Mouse (Mus musculus): ENCODE data around the gene Mns1. TPM values are rescaled to one million over a fixed set of nuclear protein-coding genes. Genes with fewer than 3 reads are reported as not detected.

Mns1 gene
- polyA plus RNA-seq, 1 experiment from 2014 or later = 31.2 TPM

DNA sequence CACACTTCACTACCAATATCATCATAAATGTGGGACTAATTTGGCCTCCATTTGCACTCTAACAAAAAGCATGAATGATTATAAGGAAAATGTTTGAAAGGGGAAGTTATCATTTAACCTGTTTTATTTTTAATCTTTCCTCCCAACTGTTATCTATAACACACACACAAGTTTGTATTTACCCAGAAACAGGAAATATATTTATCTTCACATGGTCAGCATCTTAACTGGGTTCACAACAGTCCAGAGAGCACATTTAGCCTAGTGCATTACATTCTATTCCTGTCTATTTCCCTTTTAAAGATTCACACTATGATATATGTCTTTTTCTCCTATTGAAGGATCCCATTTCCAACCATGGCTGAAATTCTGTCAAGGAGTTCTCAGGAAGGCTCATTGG is 50.7 kb downstream of the Mns1 start:
- H3K4me3 ChIP-seq (ENCODE audit: low read length) = no peak overlapping the region
- peaks cover 7% of the 10 kb centered on the region for H3K4me1 ChIP-seq (replicated peaks; ENCODE audit: control insufficient read depth, insufficient read depth, low read length)
- no peaks in the 10 kb centered on the region for H3K27me3 ChIP-seq (ENCODE audit: control insufficient read depth, insufficient read depth, low read depth, low read length)
- H3K4me2 ChIP-seq (ENCODE audit: low read depth, low read length) = no peak overlapping the region
- no peak for ATAC-seq (ENCODE audit: low read depth)
- no peaks in the 10 kb centered on the region for H3K9me3 ChIP-seq (ENCODE audit: control insufficient read depth, low read length)
- H3K9ac ChIP-seq (ENCODE audit: low read length) = no peak overlapping the region
- no peak overlapping the region for H3K27ac ChIP-seq (ENCODE audit: low read length)
- no peaks in the 10 kb centered on the region; the same call in 1 of the 2 replicates for H3K36me3 ChIP-seq (ENCODE audit: control insufficient read depth, insufficient read depth, low read length)

DNA sequence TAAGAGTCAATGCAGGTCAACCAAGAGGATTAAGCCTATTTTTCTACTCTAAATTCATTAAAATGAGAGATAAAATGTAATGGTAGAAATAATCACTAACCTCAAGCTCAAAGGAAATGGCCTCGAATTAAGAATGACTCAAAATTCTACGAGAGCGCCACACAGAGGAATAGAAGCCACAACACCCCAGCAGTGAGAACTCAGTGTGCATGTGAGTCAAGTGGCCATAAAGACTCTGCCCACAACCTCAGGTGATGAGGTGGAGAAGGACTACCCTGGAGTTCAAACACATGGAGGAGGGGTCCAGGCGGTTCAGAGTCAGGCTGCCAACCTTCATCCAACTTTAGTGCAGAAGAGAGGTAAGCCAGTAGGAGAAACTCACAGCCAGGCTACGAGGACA is 51.3 kb downstream of the Mns1 start:
- H3K27me3 ChIP-seq (ENCODE audit: control insufficient read depth, insufficient read depth, low read depth, low read length) = no peaks in the 10 kb centered on the region
- H3K36me3 ChIP-seq (ENCODE audit: control insufficient read depth, insufficient read depth, low read length) = no peaks in the 10 kb centered on the region; the same call in 1 of the 2 replicates
- no peak for ATAC-seq (ENCODE audit: low read depth)
- WGBS = 91% methylated on average over 5 of the region's 5 CpGs
- peaks cover 7% of the 10 kb centered on the region for H3K4me1 ChIP-seq (replicated peaks; ENCODE audit: control insufficient read depth, insufficient read depth, low read length)
- no peaks in the 10 kb centered on the region for H3K9me3 ChIP-seq (ENCODE audit: control insufficient read depth, low read length)
- no peak overlapping the region for H3K4me3 ChIP-seq (ENCODE audit: low read length)
- no peak overlapping the region for H3K9ac ChIP-seq (ENCODE audit: low read length)
- H3K4me2 ChIP-seq (ENCODE audit: low read depth, low read length) = no peak overlapping the region
- H3K27ac ChIP-seq (ENCODE audit: low read length) = no peak overlapping the region

DNA sequence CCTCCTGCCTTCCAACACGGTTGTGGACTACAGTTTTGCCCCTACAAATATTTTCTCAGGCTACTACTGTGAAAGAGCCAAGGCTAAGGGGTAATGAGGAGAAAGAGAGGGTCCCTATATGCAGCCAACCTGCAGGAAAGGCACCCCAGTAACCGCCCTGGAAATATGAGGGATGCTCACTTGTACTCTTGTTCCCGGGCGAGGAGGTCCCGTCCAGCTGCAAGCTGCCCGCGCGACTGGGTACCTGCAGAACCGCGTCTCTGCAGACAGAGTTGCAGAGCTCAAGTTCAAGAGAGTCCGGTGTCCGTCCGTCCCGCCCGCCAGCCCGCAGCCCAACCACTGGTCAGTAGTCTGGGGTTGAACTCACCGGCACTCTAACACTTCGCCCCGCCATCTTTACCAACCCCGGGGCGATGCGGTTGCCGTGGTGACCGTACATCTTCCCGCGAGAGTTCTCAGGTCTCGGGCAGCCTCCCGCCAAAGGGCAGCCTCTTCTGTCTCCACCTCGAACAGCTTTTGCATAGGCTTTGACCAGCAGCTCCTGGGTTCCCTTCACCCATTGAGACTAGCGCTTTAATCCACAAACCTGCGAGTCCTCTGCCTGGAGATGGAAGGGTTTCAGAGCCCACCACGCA is 53.9 kb downstream of the Mns1 start:
- under 1% methylated on average over 32 of the region's 32 CpGs for WGBS
- peak overlapping the region; percentile 41 for H3K27ac ChIP-seq (ENCODE audit: low read length)
- H3K4me2 ChIP-seq (ENCODE audit: low read depth, low read length) = peak overlapping the region; percentile 86
- no peaks in the 10 kb centered on the region for H3K27me3 ChIP-seq (ENCODE audit: control insufficient read depth, insufficient read depth, low read depth, low read length)
- no peaks in the 10 kb centered on the region; the same call in 1 of the 2 replicates for H3K36me3 ChIP-seq (ENCODE audit: control insufficient read depth, insufficient read depth, low read length)
- H3K4me3 ChIP-seq (ENCODE audit: low read length) = peak overlapping the region; percentile 77
- peaks cover 7% of the 10 kb centered on the region for H3K4me1 ChIP-seq (replicated peaks; ENCODE audit: control insufficient read depth, insufficient read depth, low read length)
- ATAC-seq (ENCODE audit: low read depth) = peak; percentile 98
- H3K9me3 ChIP-seq (ENCODE audit: control insufficient read depth, low read length) = no peaks in the 10 kb centered on the region
- H3K9ac ChIP-seq (ENCODE audit: low read length) = peak overlapping the region; percentile 69

DNA sequence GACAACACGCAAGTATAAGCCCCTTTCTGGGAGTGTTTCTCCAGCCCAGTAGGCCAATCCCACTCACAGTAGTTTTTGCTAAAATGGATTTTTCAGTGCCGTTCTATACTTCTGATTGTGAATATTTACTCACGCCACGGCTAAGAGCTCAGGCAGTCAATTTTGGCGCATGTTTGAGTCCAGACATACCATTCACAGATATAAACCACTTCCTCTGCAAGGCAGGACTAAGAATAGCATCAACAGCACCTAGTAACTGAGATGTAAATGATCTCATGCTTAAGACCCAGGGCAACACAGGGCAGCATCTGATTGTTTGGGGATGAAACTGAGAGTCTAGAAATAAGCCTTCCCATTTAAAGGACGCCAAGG is 54.4 kb downstream of the Mns1 start, which contains the start of gene Tex9:
Gene Tex9 (minus strand): TSS at position 19 of the 372 bp plus-strand sequence.
- H3K27me3 ChIP-seq (ENCODE audit: control insufficient read depth, insufficient read depth, low read depth, low read length) = no peaks in the 10 kb centered on the region
- no peaks in the 10 kb centered on the region for H3K36me3 ChIP-seq (ENCODE audit: control insufficient read depth, insufficient read depth, low read length)
- peak within 1 kb of the TSS; percentile 86 for H3K4me2 ChIP-seq (ENCODE audit: low read depth, low read length)
- peak within 1 kb of the TSS; percentile 77 for H3K4me3 ChIP-seq (ENCODE audit: low read length)
- H3K27ac ChIP-seq (ENCODE audit: low read length) = peak within 1 kb of the TSS; percentile 41
- H3K9me3 ChIP-seq (ENCODE audit: control insufficient read depth, low read length) = no peaks in the 10 kb centered on the region
- ATAC-seq (ENCODE audit: low read depth) = peak; percentile 60
- peaks cover 7% of the 10 kb centered on the region for H3K4me1 ChIP-seq (replicated peaks; ENCODE audit: control insufficient read depth, insufficient read depth, low read length)
- 6% methylated on average over 6 of the region's 6 CpGs for WGBS
- H3K9ac ChIP-seq (ENCODE audit: low read length) = peak within 1 kb of the TSS; percentile 69

DNA sequence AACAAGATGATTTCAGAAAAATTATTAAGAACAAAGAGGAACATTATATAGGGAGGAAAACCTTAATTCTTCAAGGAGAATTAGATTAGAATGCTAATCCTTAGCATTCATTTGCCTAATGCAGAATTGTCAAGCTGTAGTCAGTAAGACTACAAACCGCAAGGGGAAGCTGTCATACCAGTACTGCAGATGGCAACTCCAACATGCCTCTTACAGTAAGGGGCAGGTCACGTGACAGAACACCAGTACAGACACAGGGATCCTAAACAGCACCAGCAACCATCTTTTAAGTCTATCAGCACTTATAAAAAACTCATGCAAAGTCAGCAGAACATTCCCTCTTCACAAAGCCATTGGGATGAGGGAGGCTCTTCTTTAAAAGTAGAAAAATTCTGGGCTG is 55.7 kb downstream of the Mns1 start:
- Histone ChIP-seq H3K4me3 (ENCODE audit: low read length) (no peak overlapping the region), H3K36me3 (ENCODE audit: control insufficient read depth, insufficient read depth, low read length) (no peaks in the 10 kb centered on the region), H3K27ac (ENCODE audit: low read length) (no peak overlapping the region), H3K4me1 (replicated peaks; ENCODE audit: control insufficient read depth, insufficient read depth, low read length) (peaks cover 7% of the 10 kb centered on the region), H3K9me3 (ENCODE audit: control insufficient read depth, low read length) (no peaks in the 10 kb centered on the region), H3K4me2 (ENCODE audit: low read depth, low read length) (no peak overlapping the region), H3K9ac (ENCODE audit: low read length) (no peak overlapping the region), H3K27me3 (ENCODE audit: control insufficient read depth, insufficient read depth, low read depth, low read length) (no peaks in the 10 kb centered on the region)
- no peak for ATAC-seq (ENCODE audit: low read depth)
- 81% methylated on average over 2 of the region's 2 CpGs for WGBS

DNA sequence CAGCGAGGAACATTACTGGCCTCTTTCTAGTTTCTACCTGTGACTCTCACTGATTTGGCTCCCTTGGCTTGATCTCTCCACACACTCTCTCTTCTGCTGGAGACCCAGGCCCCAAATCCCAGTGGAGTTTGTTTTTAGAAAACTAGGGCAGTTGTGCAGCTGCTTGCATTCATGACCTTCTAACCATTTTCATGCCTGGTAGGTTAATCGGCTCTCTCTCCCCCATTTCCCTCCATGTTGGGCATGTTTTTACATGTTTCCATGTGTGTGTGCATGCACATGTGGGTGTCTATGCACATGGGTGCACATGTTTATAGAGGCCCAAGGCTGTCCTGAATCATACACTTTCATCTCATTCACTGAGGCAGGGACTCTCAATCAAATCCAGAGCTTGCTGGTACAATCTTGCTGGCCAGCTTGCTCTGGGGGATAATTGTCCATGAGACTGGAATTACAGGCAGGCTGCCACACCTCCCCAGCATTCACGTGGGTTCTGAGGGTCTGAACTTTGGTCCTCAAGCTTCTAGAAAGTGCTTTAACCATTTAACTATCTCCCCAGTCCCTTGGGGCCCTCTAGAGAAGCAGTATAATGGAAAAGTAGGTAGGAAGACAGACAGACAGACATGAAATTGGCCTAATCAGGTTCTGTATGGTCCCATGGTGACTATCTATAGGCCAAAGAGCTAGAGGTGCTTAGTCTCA is 56.3 kb downstream of the Mns1 start:
- H3K9ac ChIP-seq (ENCODE audit: low read length) = no peak overlapping the region
- ATAC-seq (ENCODE audit: low read depth) = no peak
- 80% methylated on average over 3 of the region's 3 CpGs for WGBS

DNA sequence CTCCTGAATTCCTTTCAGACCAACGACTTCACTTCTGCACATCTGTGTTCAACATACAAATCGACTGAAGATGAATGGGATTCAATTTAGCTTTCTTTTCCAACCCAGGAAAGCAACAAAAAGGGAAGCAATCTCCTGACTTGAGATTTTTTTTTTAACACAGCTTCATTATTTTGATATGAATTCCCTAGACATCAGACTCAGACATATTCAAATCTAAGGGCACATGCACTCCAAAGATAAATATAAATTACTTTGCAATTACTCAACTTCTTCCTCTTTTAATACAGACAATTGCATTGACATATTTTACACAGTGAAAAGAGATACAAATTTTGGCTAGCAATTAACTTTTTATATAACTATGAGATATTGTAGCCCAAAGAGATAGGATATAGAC is 58.9 kb downstream of the Mns1 start:
- Histone ChIP-seq H3K9me3 (ENCODE audit: control insufficient read depth, low read length) (no peaks in the 10 kb centered on the region), H3K36me3 (ENCODE audit: control insufficient read depth, insufficient read depth, low read length) (no peaks in the 10 kb centered on the region), H3K4me1 (replicated peaks; ENCODE audit: control insufficient read depth, insufficient read depth, low read length) (peaks cover 4% of the 10 kb centered on the region; the same call in 1 of the 2 replicates), H3K27ac (ENCODE audit: low read length) (no peak overlapping the region), H3K4me2 (ENCODE audit: low read depth, low read length) (no peak overlapping the region), H3K9ac (ENCODE audit: low read length) (no peak overlapping the region), H3K4me3 (ENCODE audit: low read length) (no peak overlapping the region), H3K27me3 (ENCODE audit: control insufficient read depth, insufficient read depth, low read depth, low read length) (no peaks in the 10 kb centered on the region)
- WGBS = 59% methylated on average over 2 of the region's 2 CpGs
- no peak for ATAC-seq (ENCODE audit: low read depth)

More for the DNA sequence above, 56.3 kb downstream of the Mns1 start:
- Histone ChIP-seq H3K27me3 (ENCODE audit: control insufficient read depth, insufficient read depth, low read depth, low read length) (no peaks in the 10 kb centered on the region), H3K36me3 (ENCODE audit: control insufficient read depth, insufficient read depth, low read length) (no peaks in the 10 kb centered on the region), H3K4me2 (ENCODE audit: low read depth, low read length) (no peak overlapping the region), H3K4me3 (ENCODE audit: low read length) (no peak overlapping the region), H3K27ac (ENCODE audit: low read length) (no peak overlapping the region), H3K9me3 (ENCODE audit: control insufficient read depth, low read length) (no peaks in the 10 kb centered on the region), H3K4me1 (replicated peaks; ENCODE audit: control insufficient read depth, insufficient read depth, low read length) (peaks cover 7% of the 10 kb centered on the region)

DNA sequence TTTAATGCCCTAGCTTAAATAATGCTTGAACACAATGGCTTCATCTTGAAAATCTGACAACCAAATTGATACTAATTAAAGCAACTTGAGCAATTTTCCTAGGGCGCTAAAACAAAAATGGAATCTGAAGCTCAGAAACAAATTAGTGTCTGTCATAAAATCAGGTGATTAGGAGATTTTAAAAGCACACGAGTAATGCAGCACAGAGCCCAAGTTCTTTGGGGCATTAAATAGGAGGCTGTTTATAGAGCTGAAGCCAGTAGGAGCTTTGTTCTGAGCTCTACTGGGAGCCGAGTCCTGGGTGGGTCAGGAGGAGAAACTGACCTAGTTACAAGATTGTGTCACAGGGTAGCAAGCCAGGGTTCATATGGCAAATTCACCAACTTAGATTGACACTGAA is 59.4 kb downstream of the Mns1 start:
- 75% methylated on average over 3 of the region's 3 CpGs for WGBS

More for the DNA sequence above, 59.4 kb downstream of the Mns1 start:
- no peak overlapping the region for H3K9ac ChIP-seq (ENCODE audit: low read length)
- no peak overlapping the region for H3K4me3 ChIP-seq (ENCODE audit: low read length)
- ATAC-seq (ENCODE audit: low read depth) = no peak
- no peak overlapping the region for H3K4me2 ChIP-seq (ENCODE audit: low read depth, low read length)
- no peak overlapping the region for H3K27ac ChIP-seq (ENCODE audit: low read length)
- no peaks in the 10 kb centered on the region for H3K27me3 ChIP-seq (ENCODE audit: control insufficient read depth, insufficient read depth, low read depth, low read length)
- H3K4me1 ChIP-seq (replicated peaks; ENCODE audit: control insufficient read depth, insufficient read depth, low read length) = peaks cover 3% of the 10 kb centered on the region; the same call in 1 of the 2 replicates
- no peaks in the 10 kb centered on the region for H3K36me3 ChIP-seq (ENCODE audit: control insufficient read depth, insufficient read depth, low read length)
- no peaks in the 10 kb centered on the region for H3K9me3 ChIP-seq (ENCODE audit: control insufficient read depth, low read length)

Data from lung, embryonic 16.5 days (tissue).